Mouse (Mus musculus) olfactory bulb, adult 2 months (tissue): ENCODE data around the gene Kdelc2. TPM values are rescaled to one million over a fixed set of nuclear protein-coding genes. Genes with fewer than 3 reads are reported as not detected.

ENCODE experiments used
- H3K27ac ChIP-seq: fragments of 200-500 bp; 2 replicates; pipeline ENCODE4 v1.5.1; 2012; ENCODE audit warnings: low read depth, low read length; ENCODE audit not compliant: insufficient read depth
- H3K4me1 ChIP-seq: fragments of 200-500 bp; 2 replicates; pipeline ENCODE4 v1.6.1; 2012; ENCODE audit warnings: low read length; ENCODE audit not compliant: control insufficient read depth, insufficient read depth
- H3K4me3 ChIP-seq: fragments of 200-500 bp; 2 replicates; pipeline ENCODE4 v1.5.1; 2012; ENCODE audit warnings: mild to moderate bottlenecking, low read depth, low read length, moderate library complexity; ENCODE audit not compliant: insufficient read depth
- CTCF ChIP-seq: fragments of 200-500 bp; IDR thresholded peaks from 2 replicates; pipeline ENCODE4 v1.5.1; 2012; ENCODE audit warnings: low read depth, mild to moderate bottlenecking, low read length, moderate library complexity; ENCODE audit not compliant: insufficient read depth
- POLR2A ChIP-seq: fragments of 200-500 bp; IDR thresholded peaks from 2 replicates; pipeline ENCODE4 v1.6.1; 2012; ENCODE audit warnings: mild to moderate bottlenecking, low read depth, low read length, moderate library complexity; ENCODE audit not compliant: insufficient read depth
- WGBS: fragments of 180-500 bp; shearing (Covaris S2); methylation state at CpG from one replicate; pipeline ENCODE4 v1.1.7; 2018; 5-methylcytosine and 5-hydroxymethylcytosine counted together
- polyA plus RNA-seq: library from polyadenylated mRNA; stranded (reverse); fragments of >200 nt; gene quantifications from 2 replicates; pipeline ENCODE4 v1.2.4, GENCODE M21; 2012; ENCODE audit warnings: low replicate concordance; ENCODE audit not compliant: missing spikeins, insufficient read depth, insufficient read length

Gene Kdelc2
- polyA plus RNA-seq, 1 experiment: not detected

DNA sequence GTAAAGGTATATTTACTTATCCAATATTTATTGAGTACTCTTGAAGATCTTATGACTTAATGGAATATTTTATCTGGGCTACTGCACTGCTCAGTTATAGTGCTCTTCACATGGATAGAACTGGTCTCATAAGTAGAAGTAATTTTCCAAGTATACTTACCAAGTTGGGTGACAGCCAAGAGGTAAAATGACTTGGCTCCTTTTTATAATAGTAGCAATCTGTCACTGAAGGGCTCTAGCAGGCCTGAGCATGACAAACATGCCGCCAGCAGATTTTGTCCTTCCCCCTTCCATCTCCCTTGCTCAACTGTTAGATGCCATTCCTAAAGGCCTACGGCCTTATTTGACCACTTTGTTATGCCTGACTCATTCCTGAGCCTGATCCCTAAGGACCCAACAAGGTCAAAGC is 25.1 kb downstream of the Kdelc2 start:
- H3K27ac ChIP-seq: no peak overlapping the region
- 83% methylated on average over 2 of the region's 2 CpGs for WGBS
- H3K4me3 ChIP-seq: no peak overlapping the region
- H3K4me1 ChIP-seq: no peaks in the 10 kb centered on the region; the same call in 1 of the 2 replicates
- TF ChIP-seq CTCF (no peak), POLR2A (no peak)

- H3K4me1 ChIP-seq: no peaks in the 10 kb centered on the region; the same call in 1 of the 2 replicates
- TF ChIP-seq POLR2A (no peak), CTCF (no peak)
- WGBS: 94% methylated on average over 3 of the region's 3 CpGs
- no peak overlapping the region for H3K27ac ChIP-seq
- H3K4me3 ChIP-seq: no peak overlapping the region
Measured at GRCm38 (mm10) chr9:53409427-53409826, 25.6 kb downstream of the Kdelc2 start.

GRCm38 (mm10) chr9:53422133-53422896 is 38.5 kb downstream of the Kdelc2 start:
- TF ChIP-seq CTCF: no peak
- Histone ChIP-seq H3K27ac (no peak overlapping the region), H3K4me3 (no peak overlapping the region), H3K4me1 (peaks cover 6% of the 10 kb centered on the region)
- 78% methylated on average over 9 of the region's 9 CpGs for WGBS

- Histone ChIP-seq H3K4me3 (no peak overlapping the region), H3K27ac (no peak overlapping the region), H3K4me1 (peaks cover 6% of the 10 kb centered on the region)
- no peak for TF ChIP-seq CTCF
- WGBS: 65% methylated on average over 3 of the region's 3 CpGs
Measured at GRCm38 (mm10) chr9:53426726-53427125, 42.9 kb downstream of the Kdelc2 start.

DNA sequence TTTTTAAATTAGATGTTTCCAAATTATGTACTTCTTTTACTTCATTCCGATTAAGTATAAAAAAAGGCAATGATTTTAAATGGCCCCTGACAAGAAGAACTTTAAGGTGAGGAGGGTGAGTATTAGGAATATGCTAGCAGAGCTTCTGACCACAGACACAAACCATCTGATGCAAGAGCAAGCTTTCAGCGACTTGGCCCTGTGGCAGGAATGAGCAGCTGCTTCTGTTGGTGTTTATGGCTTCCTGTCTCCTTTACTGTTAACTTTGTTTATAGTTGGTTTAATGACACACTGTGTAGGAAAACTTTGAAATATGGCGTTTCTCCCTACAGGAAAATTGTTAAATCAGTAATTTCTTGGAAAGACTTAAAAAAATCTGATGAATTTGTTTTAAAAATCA is 43.8 kb downstream of the Kdelc2 start:
- H3K27ac ChIP-seq: no peak overlapping the region
- H3K4me1 ChIP-seq: peaks cover 6% of the 10 kb centered on the region
- H3K4me3 ChIP-seq: no peak overlapping the region
- TF ChIP-seq CTCF: no peak
- no peak for TF ChIP-seq POLR2A
- 59% methylated on average over 3 of the region's 3 CpGs for WGBS

GRCm38 (mm10) chr9:53435830-53436570 is 52.2 kb downstream of the Kdelc2 start:
- no peak overlapping the region for H3K4me3 ChIP-seq
- TF ChIP-seq CTCF: no peak
- TF ChIP-seq POLR2A: no peak
- 94% methylated on average over 14 of the region's 14 CpGs for WGBS
- H3K27ac ChIP-seq: no peak overlapping the region
- H3K4me1 ChIP-seq: no peaks in the 10 kb centered on the region

- 96% methylated on average over 1 of the region's 1 CpGs for WGBS
- Histone ChIP-seq H3K4me3 (no peak overlapping the region), H3K4me1 (no peaks in the 10 kb centered on the region), H3K27ac (no peak overlapping the region)
- no peak for TF ChIP-seq CTCF
- TF ChIP-seq POLR2A: no peak
Measured at GRCm38 (mm10) chr9:53450609-53451008, 66.8 kb downstream of the Kdelc2 start.

Other genes starting within 250 kb of the Kdelc2 start
- gene Ddx10, start 136.0 kb upstream of the Kdelc2 start, polyA plus RNA-seq: 97.4 TPM in 1 of 2 replicates, not detected in the other
- not detected in 2 replicates for gene Exph5, start 82.4 kb upstream of the Kdelc2 start, polyA plus RNA-seq
- not detected in 2 replicates for gene 4930550C14Rik, start 18.3 kb downstream of the Kdelc2 start, polyA plus RNA-seq
- gene Atm, start 152.7 kb downstream of the Kdelc2 start, polyA plus RNA-seq: not detected in 2 replicates
- gene Npat, start 153.0 kb downstream of the Kdelc2 start, polyA plus RNA-seq: not detected in 2 replicates
- not detected in 2 replicates for gene Acat1, start 226.4 kb downstream of the Kdelc2 start, polyA plus RNA-seq